Mouse (Mus musculus) layer of hippocampus, postnatal 14 days (tissue): ENCODE measurements around the gene Olfr1480. TPM values are rescaled to one million over a fixed set of nuclear protein-coding genes. Genes with fewer than 3 reads are reported as not detected.

ENCODE experiments used
- DNase-seq, 2 experiments: peaks; one replicate each; pipeline ENCODE4 v3.0.0; 2021 to 2022; ENCODE audit warnings: low spot score in 2 of 2, mixed read lengths in 1 of 2
- long read RNA-seq, 2 experiments: library from polyadenylated mRNA; stranded (forward); transcript quantifications; one replicate each; pipeline ENCODE4 v2.0.0; 2021
- total RNA-seq, 2 experiments: library from RNA; stranded (reverse); gene quantifications; 2 replicates each; pipeline ENCODE4 v1.2.3; 2021

Gene Olfr1480
- not detected for total RNA-seq
- long read RNA-seq, experiment 1, result 0 reads
- long read RNA-seq, experiment 2, result 0 reads

DNA sequence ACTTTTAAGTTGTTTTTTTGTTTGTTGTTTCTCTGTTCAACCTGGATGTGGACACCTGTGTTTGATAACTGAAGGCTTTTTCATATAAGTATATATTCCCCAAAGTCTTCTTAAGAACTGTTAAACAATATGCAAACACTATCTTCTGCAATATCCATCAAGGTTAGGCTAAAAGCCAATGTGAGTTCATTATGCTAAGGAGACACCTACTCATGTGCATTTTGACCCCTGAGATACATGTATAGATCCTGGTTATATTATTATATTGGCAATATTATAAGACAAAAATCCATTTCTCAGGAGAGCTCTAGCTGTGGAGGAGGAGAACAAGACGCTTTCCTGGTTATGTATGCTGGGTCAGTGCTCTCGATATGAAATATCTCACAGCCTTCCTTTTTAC lies at the start of gene Olfr1480:
Gene Olfr1480 (plus strand): TSS at position 301 of the 400 bp plus-strand sequence.
- DNase-seq, result no peak

DNA sequence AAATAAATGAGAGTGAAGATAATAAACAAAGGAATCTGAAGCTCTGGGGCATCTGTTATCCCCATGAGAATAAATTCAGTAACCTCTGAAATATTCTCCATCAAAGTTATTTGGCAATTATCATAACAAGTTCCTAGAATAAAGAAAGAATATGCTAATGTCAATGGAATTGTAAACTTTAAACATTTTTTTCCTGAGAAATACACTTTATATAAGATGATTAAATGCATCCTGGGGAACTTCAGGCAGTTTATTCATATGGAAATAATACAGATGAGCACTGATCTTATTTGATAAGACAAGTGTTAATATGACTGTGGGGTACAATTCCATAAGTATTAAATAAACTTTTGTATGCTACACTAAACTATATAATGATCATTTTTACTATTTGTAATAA lies 47.6 kb upstream of the Olfr1480 start, which contains the start of gene Olfr1475:
Gene Olfr1475 (minus strand): TSS at position 101 of the 400 bp plus-strand sequence.
- DNase-seq, result no peak

DNA sequence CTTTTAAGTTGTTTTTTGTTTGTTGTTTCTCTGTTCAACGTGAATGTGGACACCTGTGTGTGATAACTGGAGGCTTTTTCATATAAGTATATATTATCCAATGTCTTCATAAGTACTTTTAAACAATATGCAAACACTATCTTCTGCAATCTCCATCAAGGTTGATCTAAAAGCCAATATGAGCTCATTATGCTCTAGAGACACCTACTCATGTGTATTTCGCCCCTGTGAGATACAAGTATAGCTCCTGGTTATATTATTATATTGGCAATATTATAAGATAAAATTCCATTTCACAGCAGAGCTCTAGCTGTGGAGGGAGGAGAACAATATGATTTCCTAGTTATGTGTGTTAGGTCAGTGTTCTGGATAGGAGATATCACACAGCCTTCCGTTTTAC lies 27.5 kb upstream of the Olfr1480 start, which contains the start of gene Olfr1477:
Gene Olfr1477 (plus strand): TSS at position 301 of the 400 bp plus-strand sequence.
- no peak for DNase-seq

Other genes with a start within 250 kb of the Olfr1480 start
- gene Olfr1465, start 212.4 kb upstream of the Olfr1480 start, total RNA-seq, result not detected
- gene Olfr1466, start 189.1 kb upstream of the Olfr1480 start, total RNA-seq, result not detected
- not detected for gene Olfr1467, start 165.7 kb upstream of the Olfr1480 start, total RNA-seq
- gene Olfr1469, start 120.1 kb upstream of the Olfr1480 start, total RNA-seq, result not detected
- not detected for gene Olfr1471, start 84.5 kb upstream of the Olfr1480 start, total RNA-seq
- gene Olfr1472, start 71.8 kb upstream of the Olfr1480 start, total RNA-seq, result not detected
- gene Olfr1474, start 58.3 kb upstream of the Olfr1480 start, total RNA-seq, result not detected
- gene Olfr1475, start 47.7 kb upstream of the Olfr1480 start, total RNA-seq, result not detected
- gene Olfr1477, start 27.4 kb upstream of the Olfr1480 start, total RNA-seq, result not detected
- not detected for gene Olfr1484, start 55.6 kb downstream of the Olfr1480 start, total RNA-seq
- not detected for gene Olfr1487, start 89.5 kb downstream of the Olfr1480 start, total RNA-seq
- gene Olfr1489, start 103.7 kb downstream of the Olfr1480 start, total RNA-seq, result not detected
- not detected for gene Olfr1490, start 123.2 kb downstream of the Olfr1480 start, total RNA-seq
- not detected for gene Olfr1491, start 169.4 kb downstream of the Olfr1480 start, total RNA-seq
- not detected for gene Olfr1493-ps1, start 195.4 kb downstream of the Olfr1480 start, total RNA-seq
- gene Olfr1494, start 211.8 kb downstream of the Olfr1480 start, total RNA-seq, result not detected
- not detected for gene Olfr1495, start 236.7 kb downstream of the Olfr1480 start, total RNA-seq
- gene Olfr1496, start 250.0 kb downstream of the Olfr1480 start, total RNA-seq, result not detected